In the genomic region with DNA sequence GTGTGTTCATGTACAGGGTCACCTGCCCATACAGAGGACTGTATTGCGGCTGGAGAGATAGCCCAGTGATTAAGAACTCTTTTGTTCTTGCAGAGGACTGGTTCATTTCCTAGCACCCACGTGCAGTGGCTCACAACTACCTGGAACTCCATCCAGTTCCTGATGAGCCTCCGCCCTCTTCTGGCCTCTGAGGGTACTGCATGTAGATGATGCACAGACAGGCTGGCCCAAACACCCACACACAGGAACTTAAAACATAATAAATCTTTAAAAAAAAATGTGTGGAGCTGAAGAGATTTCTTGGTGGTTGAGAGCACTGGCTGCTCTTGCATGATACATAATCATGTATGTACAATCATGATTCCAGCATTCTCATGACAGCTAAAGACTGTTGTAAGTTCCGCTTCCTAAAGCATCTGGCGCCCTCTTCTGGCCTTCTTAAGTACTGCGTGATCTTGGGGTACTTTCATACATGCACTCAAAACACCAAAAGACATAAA, we compare ENCODE assay signal across 8 mouse cellular contexts. TPM values are rescaled to one million over a fixed set of nuclear protein-coding genes. Genes with fewer than 3 reads are reported as not detected.
DNase-seq lines count a peak whose midpoint lies in the region; ATAC-seq lines count a peak whose summit lies in the region.

No protein-coding gene starts in this region.

- no peak overlapping the region for H3K9ac ChIP-seq in hindbrain, embryonic 15.5 days

- no peak overlapping the region for H3K4me3 ChIP-seq in hindbrain, embryonic 15.5 days

- no peaks in the 10 kb centered on the region for H3K36me3 ChIP-seq in hindbrain, embryonic 15.5 days

- ATAC-seq in hindbrain, embryonic 15.5 days (ENCODE audit: low FRiP score, low read depth), result peak; percentile 60

- DNase-seq in NIH3T3 (ENCODE audit: low read depth), result peak; percentile 95
- peak; percentile 96 to 98 for DNase-seq in cerebellum, postnatal 10 days
- peak; percentile 96 to 97 for DNase-seq in frontal cortex, postnatal 25 days (ENCODE audit: low spot score in 2 of 2)
- peak; percentile 90 for DNase-seq in left cerebral cortex, adult 11 months (ENCODE audit: low spot score)
- DNase-seq in lung, postnatal 4 days, result peak; percentile 84 to 94
- peak; percentile 81 for DNase-seq in retina, postnatal 7 days (ENCODE audit: low read depth, low spot score)
- peak; percentile 83 to 85 for DNase-seq in urinary bladder, adult 18-20 months (ENCODE audit: low spot score in 2 of 2)

- 7% methylated on average over 6 of the region's 6 CpGs for WGBS in hindbrain, embryonic 15.5 days

- no peak overlapping the region for H3K4me2 ChIP-seq in hindbrain, embryonic 15.5 days

- no peak overlapping the region for H3K27ac ChIP-seq in hindbrain, embryonic 15.5 days (replicated peaks)

- H3K9me3 ChIP-seq in hindbrain, embryonic 15.5 days, result no peaks in the 10 kb centered on the region

- no peaks in the 10 kb centered on the region for H3K27me3 ChIP-seq in hindbrain, embryonic 15.5 days

- no peaks in the 10 kb centered on the region for H3K4me1 ChIP-seq in hindbrain, embryonic 15.5 days (replicated peaks)

RNA-seq across cellular contexts. Expression of a gene that starts 35.9 kb away (rescaled TPM):
- 51.4 and 54.4 TPM in 2 replicates for polyA plus RNA-seq in hindbrain, embryonic 15.5 days (2015; fragmentation: Nextera tagmentation; extraction: Ambion mirVana)

RNA-seq across cellular contexts. Expression of a gene that starts 36.9 kb away (rescaled TPM):
- 4.8 and 5.8 TPM in 2 replicates for polyA plus RNA-seq in hindbrain, embryonic 15.5 days (2015; fragmentation: Nextera tagmentation; extraction: Ambion mirVana)

RNA-seq across cellular contexts. Expression of a gene that starts 48.0 kb away (rescaled TPM):
- polyA plus RNA-seq in hindbrain, embryonic 15.5 days (2015; fragmentation: Nextera tagmentation; extraction: Ambion mirVana), result 7.5 and 9.5 TPM in 2 replicates
